Mouse (Mus musculus): ENCODE results near the gene Itga3.

DNA sequence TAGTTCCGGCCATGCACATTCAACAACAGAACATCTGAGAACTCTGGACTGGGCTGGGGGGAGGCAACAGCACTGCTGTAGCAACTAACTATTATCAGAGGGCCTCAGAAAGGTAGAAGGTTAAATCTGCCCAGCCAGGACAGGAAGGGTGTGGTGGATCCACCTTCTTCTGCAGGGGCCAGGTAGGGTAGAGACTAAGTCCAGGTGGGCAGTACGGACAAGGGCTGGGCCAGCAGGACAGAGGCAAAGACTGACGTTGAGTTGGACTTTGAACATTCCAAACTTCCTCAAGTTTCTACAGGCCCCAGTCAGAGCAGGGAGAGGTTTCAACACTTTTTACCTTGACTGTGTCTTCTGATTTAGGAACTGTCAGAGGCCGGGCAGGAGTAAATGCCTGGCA lies 1.9 kb downstream of the Itga3 start:
- TF ChIP-seq POLR2A (IDR thresholded peaks at IDR 0.05; ENCODE audit: borderline replicate concordance, insufficient read depth, low read length) = no peak
- no peak for TF ChIP-seq CTCF (IDR thresholded peaks at IDR 0.05; ENCODE audit: borderline replicate concordance, insufficient read depth, low read depth, low read length)

Measured in cerebellum, adult 2 months (tissue).